Mouse (Mus musculus) liver, embryonic 18 days (tissue): ENCODE measurements around the gene Mrps18a. TPM values are rescaled to one million over a fixed set of nuclear protein-coding genes. Genes with fewer than 3 reads are reported as not detected.

Experiments used
- polyA plus RNA-seq: library from polyadenylated mRNA; depleted of rRNA; stranded (reverse); fragments of >200 nt; gene quantifications from 2 replicates; pipeline ENCODE4 v1.2.3, GENCODE M21; 2012; rRNA removed

The Mrps18a gene
- 24.6 and 25.1 TPM in 2 replicates for polyA plus RNA-seq

DNA sequence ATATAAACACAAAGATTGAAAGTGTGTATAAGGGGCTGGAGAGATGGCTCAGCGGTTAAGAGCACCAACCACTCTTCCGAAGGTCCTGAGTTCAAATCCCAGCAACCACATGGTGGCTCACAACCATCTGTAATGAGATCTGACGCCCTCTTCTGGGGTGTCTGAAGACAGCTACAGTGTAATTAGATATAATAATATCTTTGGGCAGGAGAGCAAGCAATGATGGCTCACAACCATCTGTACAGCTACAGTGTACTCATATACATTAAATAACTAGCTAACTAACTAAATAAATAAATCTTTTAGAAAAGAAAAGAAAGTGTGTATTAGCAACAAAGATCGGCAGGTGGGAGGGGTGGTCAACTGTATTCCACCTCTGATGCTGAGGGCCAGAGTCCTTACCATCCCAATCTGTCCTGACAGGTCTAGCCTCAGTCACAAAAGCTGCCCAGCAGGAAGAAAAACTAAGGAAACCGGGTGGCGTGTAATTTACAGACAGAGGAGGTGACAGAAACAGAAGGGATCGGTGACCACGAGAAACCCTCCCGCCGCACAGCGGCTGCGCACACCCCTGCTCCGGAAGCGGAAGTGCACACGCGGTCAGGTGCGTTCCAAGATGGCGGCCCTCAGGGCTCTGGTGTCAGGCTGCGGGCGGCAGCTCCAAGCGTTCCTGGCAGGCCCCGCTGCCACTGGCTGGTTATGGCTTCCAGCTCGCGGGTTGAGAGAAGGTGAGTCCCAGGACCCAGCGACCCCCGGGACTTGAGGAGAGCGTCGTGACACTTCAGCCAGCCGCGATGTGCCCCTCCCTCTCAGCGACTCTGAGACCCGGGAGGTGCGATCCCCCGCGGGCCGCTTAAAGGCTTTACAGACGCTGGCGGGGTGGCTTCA is at the start of gene Mrps18a:
Mrps18a (plus strand) TSS at position 585 of the 888 bp plus-strand sequence.

DNA sequence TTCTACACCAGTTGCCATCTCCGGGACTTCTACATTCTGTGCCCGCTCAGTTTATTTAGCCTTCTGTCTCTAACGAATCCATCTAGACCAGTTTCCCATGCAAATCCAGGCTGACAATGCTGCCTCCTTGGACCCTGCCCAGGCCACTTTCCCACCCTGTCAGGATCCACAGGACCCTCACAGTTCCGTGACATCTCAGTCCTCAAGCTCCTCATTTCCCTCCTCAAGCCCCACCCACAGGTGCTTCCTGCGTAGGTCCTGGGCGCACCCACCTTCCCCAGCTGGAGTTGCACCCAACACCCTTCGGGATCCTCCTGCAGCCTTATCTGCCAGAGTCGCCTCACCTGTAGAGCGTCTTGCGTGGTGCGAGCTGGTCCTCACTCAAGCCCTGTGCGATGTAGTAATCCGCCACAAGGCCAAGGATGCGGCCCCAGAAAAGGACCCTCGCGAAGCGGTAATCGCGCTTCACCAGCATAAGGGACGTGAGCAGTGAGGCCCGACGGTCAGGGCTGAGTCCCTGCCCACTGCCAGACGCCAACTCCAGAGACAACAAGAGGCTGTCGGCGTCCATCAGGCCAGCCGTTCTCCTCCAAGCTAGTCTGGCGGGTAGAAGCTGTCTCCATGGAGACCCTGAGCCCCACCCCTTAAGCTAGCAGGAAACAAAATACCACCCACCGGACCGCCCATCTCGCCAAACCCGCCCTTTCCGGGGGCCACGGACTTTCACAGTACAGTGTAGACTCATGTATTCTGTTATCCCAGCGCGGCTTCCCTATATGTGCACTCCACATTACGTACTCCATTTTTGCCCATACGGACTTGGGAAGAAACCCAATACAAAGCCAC is 33.0 kb downstream of the Mrps18a start, which contains the start of gene Rsph9:
Rsph9 (minus strand) TSS at position 639 of the 846 bp plus-strand sequence.

DNA sequence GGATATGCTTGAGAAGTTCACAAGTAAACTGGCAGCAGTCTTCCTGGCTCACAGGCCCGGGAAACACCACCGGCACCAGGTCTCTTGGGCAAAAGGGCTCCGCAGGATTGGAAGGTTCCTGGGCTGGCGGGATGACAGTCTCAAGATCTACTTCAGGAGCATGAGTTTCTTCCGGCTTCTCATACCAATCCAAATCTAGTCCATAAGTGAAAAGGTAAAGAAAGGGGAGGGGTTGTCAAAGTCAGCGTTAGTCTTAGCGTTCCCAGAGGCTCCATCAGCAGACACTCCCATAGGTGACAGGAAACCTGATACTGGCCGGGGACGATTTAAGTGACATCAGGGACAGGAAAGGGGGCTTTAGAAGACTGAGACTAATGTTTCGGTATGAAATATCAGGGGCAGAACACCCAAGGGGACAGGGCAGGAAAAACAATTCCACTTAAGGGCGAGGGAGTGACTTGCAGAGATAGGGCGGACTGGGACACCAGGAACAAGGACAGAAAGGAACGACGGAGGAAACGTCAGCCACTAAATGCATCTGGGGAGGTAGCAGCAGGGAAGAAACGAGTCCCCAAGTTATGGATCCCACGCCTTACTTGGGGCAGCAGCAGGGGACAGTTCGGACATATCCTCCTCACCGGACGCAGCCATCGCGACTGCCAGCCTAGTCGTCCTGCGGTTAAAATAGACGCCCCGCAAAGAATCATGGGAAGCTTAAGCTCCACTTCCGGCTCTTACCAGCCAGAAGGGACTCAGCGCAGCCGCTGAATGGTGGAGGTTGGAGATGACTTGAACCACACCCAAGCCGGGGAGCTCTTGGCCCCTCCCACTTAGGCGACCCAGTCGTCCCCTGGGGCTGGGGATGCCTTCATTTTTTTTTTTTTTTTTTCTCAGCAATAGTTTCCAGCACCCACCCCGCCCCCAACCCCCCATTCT is 42.3 kb downstream of the Mrps18a start, which contains the start of gene Mad2l1bp:
Mad2l1bp (minus strand) TSS at position 707 of the 936 bp plus-strand sequence.

DNA sequence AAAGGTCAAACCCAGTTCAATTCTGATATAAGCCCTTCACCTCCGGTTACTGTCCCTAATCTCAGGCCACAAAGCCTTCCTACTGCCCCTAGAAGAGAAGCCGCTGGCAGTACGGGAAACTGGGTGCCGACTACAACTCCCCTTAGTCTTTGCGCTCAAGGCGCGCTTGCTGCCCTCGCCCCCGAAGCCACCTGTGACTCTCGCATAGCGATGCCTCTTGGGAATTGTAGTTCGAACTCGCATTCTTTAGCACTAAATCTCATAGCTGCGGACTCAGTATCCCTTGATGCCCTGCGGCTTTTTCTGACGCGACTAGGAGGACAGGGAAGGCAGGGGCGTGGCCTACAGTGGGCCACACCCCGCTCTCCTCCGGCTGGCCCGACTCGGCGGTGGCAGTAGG is 49.9 kb downstream of the Mrps18a start, which contains the start of gene Gtpbp2:
Gtpbp2 (plus strand) TSS at position 347 of the 400 bp plus-strand sequence.

Other genes with a start within 250 kb of the Mrps18a start
- 95.8 and 106 TPM in 2 replicates for gene Vegfa, start 78.6 kb upstream of the Mrps18a start, polyA plus RNA-seq
- 1.4 and 1.6 TPM in 2 replicates for gene Rsph9, start 33.2 kb downstream of the Mrps18a start, polyA plus RNA-seq
- 19.4 and 20.0 TPM in 2 replicates for gene Mad2l1bp, start 42.6 kb downstream of the Mrps18a start, polyA plus RNA-seq
- 88.1 and 108 TPM in 2 replicates for gene Gtpbp2, start 50.0 kb downstream of the Mrps18a start, polyA plus RNA-seq
- gene Polh, start 91.7 kb downstream of the Mrps18a start, polyA plus RNA-seq: 5.7 and 5.9 TPM in 2 replicates
- gene Xpo5, start 91.8 kb downstream of the Mrps18a start, polyA plus RNA-seq: 10.5 and 11.9 TPM in 2 replicates
- gene Polr1c, start 137.1 kb downstream of the Mrps18a start, polyA plus RNA-seq: 31.3 and 34.1 TPM in 2 replicates
- gene Yipf3, start 137.1 kb downstream of the Mrps18a start, polyA plus RNA-seq: 36.4 and 36.8 TPM in 2 replicates
- 0.08 and 0.12 TPM in 2 replicates for gene Lrrc73, start 142.5 kb downstream of the Mrps18a start, polyA plus RNA-seq
- 9.1 and 9.2 TPM in 2 replicates for gene Tjap1, start 172.0 kb downstream of the Mrps18a start, polyA plus RNA-seq
- 0.02 TPM in 2 replicates for gene Dlk2, start 186.4 kb downstream of the Mrps18a start, polyA plus RNA-seq
- 2.9 and 3.6 TPM in 2 replicates for gene Abcc10, start 217.4 kb downstream of the Mrps18a start, polyA plus RNA-seq